Mouse (Mus musculus) lung, adult 18-20 months (tissue): Measurements from ENCODE around the gene Cacna1e.

Source experiments
- DNase-seq, 2 experiments: peaks; one replicate each; pipeline ENCODE4 v3.0.0; 2022; ENCODE audit warnings: mixed read lengths in 2 of 2

The Cacna1e gene

GRCm38 (mm10) chr1:154779908-154780514, 104.3 kb downstream of the Cacna1e start:
- DNase-seq: no peak

- DNase-seq: no peak
These were observed 108.0 kb downstream of the Cacna1e start for GRCm38 (mm10) chr1:154776344-154776743.

- DNase-seq: no peak
These were observed 109.8 kb downstream of the Cacna1e start for GRCm38 (mm10) chr1:154774468-154774867.

GRCm38 (mm10) chr1:154771111-154771510, 113.2 kb downstream of the Cacna1e start:
- no peak for DNase-seq

- DNase-seq: no peak
These were observed 113.8 kb downstream of the Cacna1e start for GRCm38 (mm10) chr1:154770542-154770941.

GRCm38 (mm10) chr1:154763132-154763531, 121.2 kb downstream of the Cacna1e start:
- no peak for DNase-seq

GRCm38 (mm10) chr1:154752081-154752480, 132.2 kb downstream of the Cacna1e start:
- no peak for DNase-seq

GRCm38 (mm10) chr1:154748531-154748930, 135.8 kb downstream of the Cacna1e start:
- DNase-seq: no peak

- no peak for DNase-seq
These were observed 139.1 kb downstream of the Cacna1e start for GRCm38 (mm10) chr1:154745241-154745640.

- DNase-seq: no peak
These were observed 153.8 kb downstream of the Cacna1e start for GRCm38 (mm10) chr1:154730411-154730961.

GRCm38 (mm10) chr1:154729269-154729980, 154.9 kb downstream of the Cacna1e start:
- peak; percentile 32 to 49 for DNase-seq

GRCm38 (mm10) chr1:154728682-154729081, 155.6 kb downstream of the Cacna1e start:
- DNase-seq: no peak

GRCm38 (mm10) chr1:154727696-154728095, 156.6 kb downstream of the Cacna1e start:
- DNase-seq: no peak

- no peak for DNase-seq
These were observed 157.7 kb downstream of the Cacna1e start for GRCm38 (mm10) chr1:154726361-154727161.

GRCm38 (mm10) chr1:154725356-154726320, 158.7 kb downstream of the Cacna1e start:
- no peak for DNase-seq

GRCm38 (mm10) chr1:154723537-154724286, 160.6 kb downstream of the Cacna1e start:
- DNase-seq: no peak

GRCm38 (mm10) chr1:154723078-154723477, 161.2 kb downstream of the Cacna1e start:
- no peak for DNase-seq

- DNase-seq: no peak
These were observed 168.7 kb downstream of the Cacna1e start for GRCm38 (mm10) chr1:154715596-154715995.

- DNase-seq: no peak
These were observed 171.6 kb downstream of the Cacna1e start for GRCm38 (mm10) chr1:154712747-154713146.

GRCm38 (mm10) chr1:154707584-154708290, 176.6 kb downstream of the Cacna1e start:
- no peak for DNase-seq

GRCm38 (mm10) chr1:154706974-154707373, 177.3 kb downstream of the Cacna1e start:
- no peak for DNase-seq
